Mouse (Mus musculus) lung, postnatal 0 days (tissue): ENCODE measurements at regions not wholly inside any gene's neighbourhood (a gene's known extent, or its start where the extent isn't known, plus 50 kb on each side); places are given as distances from the start of the nearest gene placed in this dataset.

Experiments
- CTCF ChIP-seq: IDR thresholded peaks from 2 replicates; pipeline ENCODE4 v1.5.1; 2016; ENCODE audit warnings: antibody characterized with exemption, mild to moderate bottlenecking
- EP300 ChIP-seq: IDR thresholded peaks from 2 replicates; pipeline ENCODE4 v1.6.1; 2016; ENCODE audit warnings: antibody characterized with exemption, mild to moderate bottlenecking, control low read depth

DNA sequence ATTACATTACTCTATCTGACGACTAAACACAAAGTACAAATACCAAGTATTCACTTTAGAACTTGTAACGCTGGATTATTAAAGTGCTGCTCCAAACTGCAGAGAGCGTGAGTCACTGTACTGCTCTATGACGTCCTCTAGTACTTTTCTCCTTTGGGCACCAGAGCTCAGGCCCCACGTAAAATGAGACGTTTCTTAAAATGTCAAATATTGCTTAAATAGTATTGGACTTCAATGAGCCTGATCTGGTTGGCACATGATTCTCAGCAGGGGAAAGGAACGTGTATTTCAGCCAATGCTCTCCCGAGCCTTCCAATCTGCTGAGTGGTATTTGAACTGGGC, 175.8 kb upstream of the Klf14 start:
- TF ChIP-seq CTCF (no peak), EP300 (peak; percentile 55; the same call in 1 of the 2 replicates)
